Comparison of ENCODE assay signal across 9 mouse cellular contexts in genomic region chr15:102942739-102943467, GRCm38 (mm10). TPM values are rescaled to one million over a fixed set of nuclear protein-coding genes. Genes with fewer than 3 reads are reported as not detected.
DNase-seq lines count a peak whose midpoint lies in the region; ATAC-seq and TF ChIP-seq lines count a peak whose summit lies in the region.
"Had no signal": no experiment of that assay in that cellular context is flagged by ENCODE, and none has a peak within 500 bp of the region (broad histone marks: within the 10 kb centered on the region; RNA-seq: fewer than 3 reads in every experiment).

No protein-coding gene starts in this region.

- H3K4me3 ChIP-seq in lung, postnatal 0 days (ENCODE audit: low read depth, low read length): no peak overlapping the region
- H3K4me3 ChIP-seq in forebrain, embryonic 12.5 days (replicated peaks): peak overlapping the region; percentile 14; the same call in 1 of the 2 replicates
- no peak overlapping the region for H3K4me3 ChIP-seq in hindbrain, embryonic 15.5 days
- H3K4me3 ChIP-seq in stomach, embryonic 14.5 days (ENCODE audit: low read depth, low read length): no peak overlapping the region; the same call in 1 of the 2 replicates

- no peaks in the 10 kb centered on the region for H3K4me1 ChIP-seq in lung, postnatal 0 days (ENCODE audit: insufficient read depth, low read depth, low read length)
- H3K4me1 ChIP-seq in forebrain, embryonic 12.5 days: peaks cover 9% of the 10 kb centered on the region; the same call in 1 of the 2 replicates
- no peaks in the 10 kb centered on the region for H3K4me1 ChIP-seq in hindbrain, embryonic 15.5 days (replicated peaks)
- no peaks in the 10 kb centered on the region for H3K4me1 ChIP-seq in stomach, embryonic 14.5 days (ENCODE audit: control insufficient read depth, insufficient read depth, low read length)

- peak; percentile 51 for TF ChIP-seq CTCF in lung, postnatal 0 days (IDR thresholded peaks at IDR 0.05)

- H3K36me3 ChIP-seq in lung, postnatal 0 days (ENCODE audit: insufficient read depth, low read length): no peaks in the 10 kb centered on the region
- no peaks in the 10 kb centered on the region for H3K36me3 ChIP-seq in forebrain, embryonic 12.5 days (replicated peaks)
- H3K36me3 ChIP-seq in hindbrain, embryonic 15.5 days: no peaks in the 10 kb centered on the region
- H3K36me3 ChIP-seq in stomach, embryonic 14.5 days (ENCODE audit: control insufficient read depth, insufficient read depth, low read length): no peaks in the 10 kb centered on the region

- ATAC-seq in lung, postnatal 0 days: no peak
- ATAC-seq in forebrain, embryonic 12.5 days (ENCODE audit: low FRiP score): no peak
- no peak for ATAC-seq in hindbrain, embryonic 15.5 days (ENCODE audit: low FRiP score, low read depth)
- no peak for ATAC-seq in stomach, embryonic 14.5 days (ENCODE audit: insufficient number of reproducible peaks, insufficient read depth, low FRiP score, low read depth)

- TF ChIP-seq EP300 in lung, postnatal 0 days (IDR thresholded peaks at IDR 0.05): no peak

- H3K9ac ChIP-seq in lung, postnatal 0 days (replicated peaks; ENCODE audit: low read depth): no peak overlapping the region
- H3K9ac ChIP-seq in forebrain, embryonic 12.5 days: no peak overlapping the region
- H3K9ac ChIP-seq in hindbrain, embryonic 15.5 days: no peak overlapping the region
- H3K9ac ChIP-seq in stomach, embryonic 14.5 days (replicated peaks; ENCODE audit: low read depth, low read length): no peak overlapping the region

- no peak for DNase-seq in lung, postnatal 0 days (ENCODE audit: low spot score)
- no peak for DNase-seq in lung, postnatal 4 days
- DNase-seq in spleen, postnatal 14 days (ENCODE audit: low spot score in 2 of 2): no peak
- no peak for DNase-seq in adrenal gland, adult 8-10 months
- DNase-seq: adrenal gland, postnatal 25 days had no signal

- peaks cover 79% of the 10 kb centered on the region for H3K27me3 ChIP-seq in lung, postnatal 0 days (replicated peaks; ENCODE audit: insufficient read depth, low read length)
- H3K27me3 ChIP-seq in forebrain, embryonic 12.5 days: peaks cover 97% of the 10 kb centered on the region
- H3K27me3 ChIP-seq in hindbrain, embryonic 15.5 days: peaks cover 96% of the 10 kb centered on the region
- H3K27me3 ChIP-seq in stomach, embryonic 14.5 days (ENCODE audit: control insufficient read depth, insufficient read depth, low read length): peaks cover 82% of the 10 kb centered on the region

- H3K4me2 ChIP-seq in lung, postnatal 0 days (replicated peaks; ENCODE audit: low read depth, low read length): no peak overlapping the region
- 0 out of 2 replicates have a peak overlapping the region, but pooled peaks have one; percentile 19 for H3K4me2 ChIP-seq in forebrain, embryonic 12.5 days
- H3K4me2 ChIP-seq in hindbrain, embryonic 15.5 days: peak overlapping the region; percentile 22; the same call in 1 of the 2 replicates
- 0 out of 2 replicates have a peak overlapping the region, but pooled peaks have one; percentile 17 for H3K4me2 ChIP-seq in stomach, embryonic 14.5 days (replicated peaks; ENCODE audit: low read depth, low read length)

- no peaks in the 10 kb centered on the region for H3K9me3 ChIP-seq in lung, postnatal 0 days (ENCODE audit: low read length)
- no peaks in the 10 kb centered on the region for H3K9me3 ChIP-seq in forebrain, embryonic 12.5 days
- H3K9me3 ChIP-seq in hindbrain, embryonic 15.5 days: no peaks in the 10 kb centered on the region
- no peaks in the 10 kb centered on the region for H3K9me3 ChIP-seq in stomach, embryonic 14.5 days (ENCODE audit: control insufficient read depth, low read depth, low read length)

- no peak overlapping the region for H3K27ac ChIP-seq in lung, postnatal 0 days (ENCODE audit: low read length)
- H3K27ac ChIP-seq in forebrain, embryonic 12.5 days: no peak overlapping the region
- no peak overlapping the region for H3K27ac ChIP-seq in hindbrain, embryonic 15.5 days (replicated peaks)
- H3K27ac ChIP-seq in stomach, embryonic 14.5 days (ENCODE audit: low read length): no peak overlapping the region

- 2% methylated on average over 36 of the region's 53 CpGs for WGBS in lung, postnatal 0 days
- under 1% methylated on average over 43 of the region's 53 CpGs for WGBS in forebrain, embryonic 12.5 days
- under 1% methylated on average over 50 of the region's 53 CpGs for WGBS in hindbrain, embryonic 15.5 days
- under 1% methylated on average over 46 of the region's 53 CpGs for WGBS in stomach, embryonic 14.5 days

RNA-seq across cellular contexts. Expression of gene Hoxc12, which starts 6.3 kb away (rescaled TPM):
- polyA plus RNA-seq in lung, postnatal 0 days (2015; fragmentation: Nextera tagmentation; extraction: Ambion mirVana): not detected in 2 replicates
- not detected in 2 replicates for polyA plus RNA-seq in forebrain, embryonic 12.5 days (2016; fragmentation: Nextera tagmentation; extraction: Ambion mirVana)
- polyA plus RNA-seq in hindbrain, embryonic 15.5 days (2015; fragmentation: Nextera tagmentation; extraction: Ambion mirVana): not detected in 2 replicates
- not detected in 2 replicates for polyA plus RNA-seq in stomach, embryonic 14.5 days (2014; fragmentation: Nextera tagmentation; extraction: Ambion mirVana)
- not detected for total RNA-seq in adrenal gland, adult 8-10 months (2022)
- total RNA-seq: adrenal gland, postnatal 25 days had no signal
- polyA plus RNA-seq: liver, embryonic 16.5 days had no signal

RNA-seq across cellular contexts. Expression of gene Hoxc11, which starts 11.3 kb away (rescaled TPM):
- polyA plus RNA-seq in lung, postnatal 0 days (2015; fragmentation: Nextera tagmentation; extraction: Ambion mirVana): not detected in 2 replicates
- polyA plus RNA-seq in forebrain, embryonic 12.5 days (2016; fragmentation: Nextera tagmentation; extraction: Ambion mirVana): not detected in 2 replicates
- not detected in 2 replicates for polyA plus RNA-seq in hindbrain, embryonic 15.5 days (2015; fragmentation: Nextera tagmentation; extraction: Ambion mirVana)
- polyA plus RNA-seq in stomach, embryonic 14.5 days (2014; fragmentation: Nextera tagmentation; extraction: Ambion mirVana): not detected in 2 replicates
- not detected for total RNA-seq in adrenal gland, adult 8-10 months (2022)
- total RNA-seq: adrenal gland, postnatal 25 days had no signal
- polyA plus RNA-seq: liver, embryonic 16.5 days had no signal

RNA-seq across cellular contexts. Expression of gene Hoxc13, which starts 22.0 kb away (rescaled TPM):
- not detected in 2 replicates for polyA plus RNA-seq in lung, postnatal 0 days (2015; fragmentation: Nextera tagmentation; extraction: Ambion mirVana)
- 0.13 TPM in 1 of 2 replicates, not detected in the other for polyA plus RNA-seq in forebrain, embryonic 12.5 days (2016; fragmentation: Nextera tagmentation; extraction: Ambion mirVana)
- polyA plus RNA-seq in hindbrain, embryonic 15.5 days (2015; fragmentation: Nextera tagmentation; extraction: Ambion mirVana): not detected in 2 replicates
- not detected in 2 replicates for polyA plus RNA-seq in stomach, embryonic 14.5 days (2014; fragmentation: Nextera tagmentation; extraction: Ambion mirVana)
- not detected for total RNA-seq in adrenal gland, adult 8-10 months (2022)
- total RNA-seq: adrenal gland, postnatal 25 days had no signal
- polyA plus RNA-seq: liver, embryonic 16.5 days had no signal

RNA-seq across cellular contexts. Expression of gene Hoxc10, which starts 23.7 kb away (rescaled TPM):
- not detected in 2 replicates for polyA plus RNA-seq in lung, postnatal 0 days (2015; fragmentation: Nextera tagmentation; extraction: Ambion mirVana)
- not detected in 2 replicates for polyA plus RNA-seq in forebrain, embryonic 12.5 days (2016; fragmentation: Nextera tagmentation; extraction: Ambion mirVana)
- polyA plus RNA-seq in hindbrain, embryonic 15.5 days (2015; fragmentation: Nextera tagmentation; extraction: Ambion mirVana): not detected in 2 replicates
- not detected in 2 replicates for polyA plus RNA-seq in stomach, embryonic 14.5 days (2014; fragmentation: Nextera tagmentation; extraction: Ambion mirVana)
- under 1 TPM in 2 of 4 experiments, not detected in 2; 0.12 to 0.17 TPM for total RNA-seq in adrenal gland, adult 8-10 months (2022)
- polyA plus RNA-seq: liver, embryonic 16.5 days had no signal

RNA-seq across cellular contexts. Expression of gene Hoxc5, which starts 24.3 kb away (rescaled TPM):
- 0.23 TPM in 1 of 2 replicates, not detected in the other for polyA plus RNA-seq in lung, postnatal 0 days (2015; fragmentation: Nextera tagmentation; extraction: Ambion mirVana)
- not detected in 2 replicates for polyA plus RNA-seq in forebrain, embryonic 12.5 days (2016; fragmentation: Nextera tagmentation; extraction: Ambion mirVana)
- polyA plus RNA-seq in hindbrain, embryonic 15.5 days (2015; fragmentation: Nextera tagmentation; extraction: Ambion mirVana): 20.1 and 22.0 TPM in 2 replicates
- 20.3 and 20.9 TPM in 2 replicates for polyA plus RNA-seq in stomach, embryonic 14.5 days (2014; fragmentation: Nextera tagmentation; extraction: Ambion mirVana)
- 10 to 100 TPM in 2 of 4 experiments, 1 to 10 TPM in 2; 6.4 to 16.0 (median 11.4) TPM for total RNA-seq in adrenal gland, adult 8-10 months (2022)
